Mouse (Mus musculus) left cerebral cortex, adult 8-10 months (tissue): Measurements from ENCODE around the gene Gabra1. TPM values are rescaled to one million over a fixed set of nuclear protein-coding genes. Genes with fewer than 3 reads are reported as not detected.

Experiments used
- DNase-seq, 2 experiments: peaks; one replicate each; pipeline ENCODE4 v3.0.0; 2022; ENCODE audit warnings: low spot score in 2 of 2
- total RNA-seq, 4 experiments: library from RNA; stranded (reverse); gene quantifications; 2 replicates each; pipeline ENCODE4 v1.2.4; 2022

Gene Gabra1
- 100 to 1,000 TPM; 527 to 643 (median 577) TPM for total RNA-seq

GRCm38 (mm10) chr11:42182825-42183152 lies at the start of gene Gabra1:
Gene Gabra1 (minus strand): TSS chr11:42182930.
- DNase-seq: peak; percentile 35 to 46

GRCm38 (mm10) chr11:42181973-42182824 lies 531 bp downstream of the Gabra1 start:
- DNase-seq: peak; percentile 54 to 56

GRCm38 (mm10) chr11:42181426-42181825 lies 1.3 kb downstream of the Gabra1 start:
- peak in 1 of 2 experiments; percentile 19 for DNase-seq

GRCm38 (mm10) chr11:42179535-42179934 lies 3.2 kb downstream of the Gabra1 start:
- DNase-seq: no peak

GRCm38 (mm10) chr11:42178296-42178695 lies 4.4 kb downstream of the Gabra1 start:
- no peak for DNase-seq

GRCm38 (mm10) chr11:42151396-42151795 lies 31.3 kb downstream of the Gabra1 start:
- DNase-seq: peak in 1 of 2 experiments; percentile 45

GRCm38 (mm10) chr11:42116931-42117330 lies 65.8 kb downstream of the Gabra1 start:
- DNase-seq: no peak

- no peak for DNase-seq
These were observed 72.7 kb downstream of the Gabra1 start for GRCm38 (mm10) chr11:42110051-42110450.

- DNase-seq: no peak
These were observed 73.1 kb downstream of the Gabra1 start for GRCm38 (mm10) chr11:42109627-42110026.

GRCm38 (mm10) chr11:42095556-42095955 lies 87.2 kb downstream of the Gabra1 start:
- no peak for DNase-seq

Other genes starting within 250 kb of the Gabra1 start
- gene Gabrg2, start 182.1 kb downstream of the Gabra1 start, total RNA-seq: 100 to 1,000 TPM; 170 to 213 (median 179) TPM
- gene Gabra6, start 138.1 kb upstream of the Gabra1 start, total RNA-seq: under 1 TPM in 1 of 4 experiments, not detected in 3; 0.38 TPM
- gene Gabrb2, start 236.8 kb upstream of the Gabra1 start, total RNA-seq: 100 to 1,000 TPM; 172 to 203 (median 188) TPM